Mouse (Mus musculus) hindbrain, embryonic 15.5 days (tissue): ENCODE measurements around the gene Gm21973. TPM values are rescaled to one million over a fixed set of nuclear protein-coding genes. Genes with fewer than 3 reads are reported as not detected.
A peak's percentile ranks its signal among the peaks of the same experiment; 100 is the strongest.

Source experiments
- ATAC-seq: fragments of 200-750 bp; cut with Nextera tagmentation; 2 replicates; pipeline ENCODE4 v1.8.0; 2017; ENCODE audit warnings: low read depth, moderate number of reproducible peaks, moderate TSS enrichment; ENCODE audit not compliant: low FRiP score
- H3K27ac ChIP-seq: fragments of 300-500 bp; sonication (generic); replicated peaks from 2 replicates; pipeline ENCODE4 v1.5.1; 2015; ENCODE audit warnings: mild to moderate bottlenecking, inconsistent platforms
- H3K27me3 ChIP-seq: fragments of 300-500 bp; sonication (generic); 2 replicates; pipeline ENCODE4 v1.6.1; 2015; ENCODE audit warnings: control low read depth, inconsistent platforms
- H3K36me3 ChIP-seq: fragments of 300-500 bp; sonication (generic); 2 replicates; pipeline ENCODE4 v1.6.1; 2015; ENCODE audit warnings: control low read depth, inconsistent platforms
- H3K4me1 ChIP-seq: fragments of 300-500 bp; sonication (generic); replicated peaks from 2 replicates; pipeline ENCODE4 v1.6.1; 2015; ENCODE audit warnings: control low read depth, inconsistent platforms
- H3K4me2 ChIP-seq: fragments of 300-500 bp; sonication (generic); 2 replicates; pipeline ENCODE4 v1.6.1; 2015; ENCODE audit warnings: moderate library complexity, mild to moderate bottlenecking, inconsistent platforms
- H3K4me3 ChIP-seq: fragments of 300-500 bp; sonication (generic); 2 replicates; pipeline ENCODE4 v1.5.1; 2015; ENCODE audit warnings: mild to moderate bottlenecking, inconsistent platforms
- H3K9ac ChIP-seq: fragments of 300-500 bp; sonication (generic); 2 replicates; pipeline ENCODE4 v1.6.1; 2015; ENCODE audit warnings: inconsistent platforms
- H3K9me3 ChIP-seq: fragments of 300-500 bp; sonication (generic); 2 replicates; pipeline ENCODE4 v1.6.1; 2016; ENCODE audit warnings: control low read depth, inconsistent platforms
- WGBS: fragments of 180-500 bp; shearing (Covaris S2); methylation state at CpG from one replicate; pipeline ENCODE4 v1.1.7; 2015; 5-methylcytosine and 5-hydroxymethylcytosine counted together
- polyA plus RNA-seq: library from polyadenylated mRNA; unstranded; fragments of >200 nt; fragmentation: Nextera tagmentation; extraction: Ambion mirVana; gene quantifications from 2 replicates; pipeline ENCODE4 v1.2.1, GENCODE M21; 2015

Gene Gm21973
- polyA plus RNA-seq, 1 experiment from 2014 or later, result not detected

DNA sequence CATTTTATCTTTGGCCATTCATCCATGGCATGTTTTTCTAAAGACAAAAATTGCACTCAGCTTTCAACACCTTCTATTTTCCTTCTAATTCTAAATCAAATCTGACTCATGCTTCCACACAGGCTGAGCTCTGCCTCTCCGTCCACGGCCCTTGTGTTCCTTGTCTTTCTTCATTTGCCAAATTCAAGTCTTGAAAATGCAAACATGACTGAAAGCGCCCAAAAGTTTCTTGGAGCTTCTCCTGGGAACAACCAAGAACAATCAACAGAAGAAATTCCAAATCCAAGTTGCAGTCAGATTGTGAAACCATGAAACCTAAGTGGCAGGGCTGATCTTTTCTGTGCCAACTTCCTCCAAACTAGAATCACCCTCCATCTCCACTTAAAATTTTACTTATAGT, 13.4 kb downstream of the Gm21973 start:
- no peak overlapping the region for H3K4me2 ChIP-seq
- no peaks in the 10 kb centered on the region for H3K4me1 ChIP-seq
- H3K9ac ChIP-seq, result no peak overlapping the region
- H3K9me3 ChIP-seq, result no peaks in the 10 kb centered on the region
- no peaks in the 10 kb centered on the region for H3K36me3 ChIP-seq
- 81% methylated on average over 3 of the region's 3 CpGs for WGBS
- H3K27me3 ChIP-seq, result no peaks in the 10 kb centered on the region
- H3K4me3 ChIP-seq, result no peak overlapping the region
- H3K27ac ChIP-seq, result no peak overlapping the region
- ATAC-seq, result no peak

DNA sequence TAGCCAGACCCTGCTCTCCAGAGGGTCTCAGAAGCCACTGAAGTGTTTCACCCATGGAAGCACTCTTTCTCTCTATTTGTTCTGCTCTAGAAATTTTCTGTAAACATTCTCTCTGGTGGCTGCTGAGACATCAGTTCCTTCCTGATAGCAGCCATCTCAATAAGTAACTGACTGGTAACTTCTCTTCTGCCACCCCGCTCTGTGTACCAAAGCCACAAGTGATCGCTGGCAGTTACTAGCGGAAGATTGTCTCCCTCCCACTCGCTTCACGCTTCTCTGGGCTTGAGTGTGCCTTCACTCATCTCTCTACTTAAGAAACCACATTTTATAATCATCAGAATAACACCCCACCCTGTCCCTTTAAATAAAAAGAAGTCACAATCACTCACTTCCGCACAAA, 21.9 kb downstream of the Gm21973 start:
- H3K4me2 ChIP-seq, result no peak overlapping the region
- no peaks in the 10 kb centered on the region for H3K36me3 ChIP-seq
- no peaks in the 10 kb centered on the region for H3K27me3 ChIP-seq
- H3K27ac ChIP-seq, result no peak overlapping the region
- WGBS, result 93% methylated on average over 6 of the region's 6 CpGs
- no peaks in the 10 kb centered on the region for H3K9me3 ChIP-seq
- no peak overlapping the region for H3K4me3 ChIP-seq
- ATAC-seq, result no peak
- no peaks in the 10 kb centered on the region for H3K4me1 ChIP-seq
- H3K9ac ChIP-seq, result no peak overlapping the region

DNA sequence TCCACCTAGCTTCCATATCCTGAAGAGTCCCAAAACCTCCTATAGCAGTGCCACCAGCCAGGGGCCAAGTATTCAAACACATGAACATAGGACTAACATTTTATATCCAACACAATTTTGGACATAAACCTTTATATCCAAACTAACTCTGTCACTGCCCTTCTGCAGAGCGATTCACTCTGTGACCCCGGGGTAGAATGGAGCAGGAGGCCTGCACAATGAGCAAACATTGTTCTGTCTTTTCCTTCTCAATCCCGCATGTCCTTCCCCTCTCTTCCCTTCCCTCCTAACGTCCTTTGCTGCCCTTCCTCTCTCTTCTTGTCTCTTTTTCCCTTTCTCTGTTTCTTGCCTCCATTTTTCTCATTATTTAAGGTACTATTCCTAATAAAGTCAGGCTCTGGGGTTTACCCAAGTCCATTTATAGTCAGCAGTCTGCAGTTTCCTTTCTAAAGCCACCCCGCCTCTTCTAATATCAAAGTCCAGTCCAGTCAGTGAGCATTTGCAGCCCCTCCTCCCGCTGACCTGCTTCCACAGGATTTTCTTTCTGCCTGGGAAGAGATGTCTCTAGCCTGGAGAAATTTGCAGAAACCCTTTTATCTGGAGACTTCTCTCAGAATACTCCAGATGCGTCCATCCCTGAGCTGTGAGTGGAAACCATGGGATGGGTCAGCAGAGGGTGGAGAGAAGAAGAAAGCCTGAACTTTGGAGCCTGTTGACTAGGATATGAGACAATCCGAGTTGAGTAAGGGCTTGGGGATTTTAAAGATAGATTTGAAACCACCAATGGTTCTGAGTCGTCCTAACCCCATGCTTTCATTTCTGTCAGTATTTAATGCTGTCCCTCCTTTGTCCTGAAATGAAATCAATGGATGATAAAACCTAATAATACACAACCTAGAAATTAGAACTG, 33.1 kb downstream of the Gm21973 start, which contains the start of gene Agxt2:
Gene Agxt2 (plus strand): TSS at position 494 of the 910 bp plus-strand sequence.
- ATAC-seq, result no peak
- no peak within 1 kb of the TSS for H3K9ac ChIP-seq
- H3K27me3 ChIP-seq, result no peaks in the 10 kb centered on the region
- no peaks in the 10 kb centered on the region for H3K4me1 ChIP-seq
- no peak within 1 kb of the TSS for H3K4me2 ChIP-seq
- H3K36me3 ChIP-seq, result no peaks in the 10 kb centered on the region
- H3K4me3 ChIP-seq, result no peak within 1 kb of the TSS
- WGBS, result 84% methylated on average over 9 of the region's 9 CpGs
- H3K9me3 ChIP-seq, result no peaks in the 10 kb centered on the region
- no peak within 1 kb of the TSS for H3K27ac ChIP-seq

DNA sequence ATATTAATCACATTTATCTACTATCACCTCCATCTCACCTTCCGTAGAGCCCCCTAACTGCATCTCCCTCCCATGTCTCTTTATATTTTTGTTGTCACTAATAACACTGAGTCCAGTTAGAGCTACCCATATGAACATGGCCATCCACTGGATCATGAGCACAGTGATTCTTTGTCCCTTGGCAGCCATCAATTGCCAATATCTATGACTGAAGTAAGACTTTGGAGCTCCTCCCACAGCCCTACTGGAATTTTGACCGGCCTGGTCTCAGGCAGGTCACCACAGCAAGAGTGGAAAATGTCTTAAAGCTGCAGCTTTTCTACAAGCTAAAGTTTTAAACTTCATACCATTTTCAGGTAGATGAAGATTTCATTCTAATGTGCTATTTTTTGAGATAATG, 41.2 kb downstream of the Gm21973 start:
- no peak overlapping the region for H3K4me2 ChIP-seq
- H3K4me1 ChIP-seq, result no peaks in the 10 kb centered on the region
- no peak overlapping the region for H3K9ac ChIP-seq
- H3K27me3 ChIP-seq, result no peaks in the 10 kb centered on the region
- no peaks in the 10 kb centered on the region for H3K9me3 ChIP-seq
- 91% methylated on average over 2 of the region's 2 CpGs for WGBS
- H3K4me3 ChIP-seq, result no peak overlapping the region
- H3K36me3 ChIP-seq, result no peaks in the 10 kb centered on the region
- H3K27ac ChIP-seq, result no peak overlapping the region
- no peak for ATAC-seq

DNA sequence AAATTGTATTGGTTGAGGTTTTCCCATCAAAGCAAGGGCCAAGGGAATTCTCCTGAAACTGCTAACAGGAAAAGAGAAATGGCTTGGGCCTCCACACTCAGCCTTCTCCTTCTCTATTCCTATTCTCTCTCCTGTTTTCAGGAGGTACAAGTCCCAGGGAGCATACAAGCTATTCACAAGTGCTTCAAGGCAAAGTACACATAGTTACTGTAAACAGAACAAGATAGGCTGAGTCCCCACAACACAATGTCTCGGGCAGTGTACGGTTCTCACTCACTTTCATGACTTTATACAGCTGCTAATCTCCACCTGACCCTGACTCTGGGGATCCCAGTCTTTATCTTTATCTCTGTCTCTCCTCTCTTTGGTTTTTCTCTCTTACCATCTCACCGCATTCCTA, 50.2 kb downstream of the Gm21973 start:
- Histone ChIP-seq H3K27ac (no peak overlapping the region), H3K4me3 (no peak overlapping the region), H3K4me1 (no peaks in the 10 kb centered on the region), H3K9me3 (no peaks in the 10 kb centered on the region), H3K9ac (no peak overlapping the region), H3K36me3 (no peaks in the 10 kb centered on the region), H3K27me3 (no peaks in the 10 kb centered on the region), H3K4me2 (no peak overlapping the region)
- 93% methylated on average over 3 of the region's 3 CpGs for WGBS
- ATAC-seq, result no peak

DNA sequence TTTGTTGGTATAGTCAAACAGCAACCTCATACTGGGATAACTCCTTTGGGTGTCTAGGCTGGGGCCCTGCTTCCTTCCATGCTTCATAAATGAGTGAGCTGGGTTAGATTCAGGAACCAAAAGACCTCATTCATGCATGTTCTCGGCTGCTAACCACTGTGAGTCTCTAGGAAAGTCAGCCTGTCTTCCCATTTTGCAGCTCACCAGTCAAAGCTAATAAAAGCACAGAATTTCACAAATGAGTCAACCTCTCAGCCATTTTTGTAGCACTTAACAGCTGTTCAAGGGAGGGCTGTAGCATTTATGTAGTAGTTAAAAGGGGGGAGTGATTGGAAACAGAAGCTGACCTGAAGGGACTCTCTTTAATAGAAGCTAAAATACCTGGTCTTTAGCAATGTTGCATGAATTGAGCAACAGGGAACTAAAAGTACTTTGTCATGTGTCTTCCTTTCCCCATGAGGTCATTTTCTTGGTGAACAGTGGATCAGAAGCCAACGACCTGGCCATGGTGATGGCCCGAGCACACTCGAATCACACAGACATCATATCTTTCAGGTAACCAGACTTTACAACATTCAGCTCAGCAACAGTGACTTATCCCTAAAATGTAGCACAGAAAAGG, 53.3 kb downstream of the Gm21973 start:
- no peak for ATAC-seq

DNA sequence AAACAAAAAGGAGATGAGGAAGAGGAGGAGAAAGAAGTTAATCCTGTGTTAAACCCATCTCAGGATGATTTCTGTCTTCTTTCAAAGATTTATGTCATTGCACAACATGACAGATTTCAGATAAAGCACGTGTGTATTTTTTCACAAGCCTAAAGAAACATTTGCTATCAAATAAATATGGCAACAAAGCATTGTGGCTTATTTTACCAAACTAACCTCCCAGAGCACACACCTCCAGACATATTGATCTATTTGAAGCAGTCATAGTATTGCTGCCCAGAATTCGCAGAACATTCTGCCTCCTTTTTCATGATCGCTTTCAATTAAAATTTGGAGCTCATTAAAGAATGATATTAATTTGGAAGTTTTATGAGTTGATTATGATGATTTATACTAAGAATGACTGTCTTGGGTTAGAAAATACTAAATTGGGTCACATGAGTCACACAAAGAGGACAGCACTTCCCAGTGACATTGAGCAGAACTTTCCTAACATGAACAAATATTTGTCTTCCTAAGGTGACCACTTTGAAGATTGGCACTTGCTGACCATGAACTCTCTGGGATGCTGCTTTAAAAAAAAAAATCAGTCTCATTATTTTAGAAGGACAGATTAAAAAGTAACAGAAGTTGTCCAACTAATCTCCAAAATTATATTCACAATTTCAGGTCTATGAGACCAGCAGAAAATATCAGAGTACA, 54.7 kb downstream of the Gm21973 start:
- no peak for ATAC-seq
- H3K9ac ChIP-seq, result no peak overlapping the region
- 91% methylated on average over 3 of the region's 3 CpGs for WGBS

More for the DNA sequence above, 53.3 kb downstream of the Gm21973 start:
- Histone ChIP-seq H3K27me3 (no peaks in the 10 kb centered on the region), H3K4me3 (no peak overlapping the region), H3K4me2 (no peak overlapping the region), H3K9me3 (no peaks in the 10 kb centered on the region), H3K27ac (no peak overlapping the region), H3K36me3 (no peaks in the 10 kb centered on the region), H3K4me1 (no peaks in the 10 kb centered on the region), H3K9ac (no peak overlapping the region)
- 90% methylated on average over 4 of the region's 4 CpGs for WGBS

DNA sequence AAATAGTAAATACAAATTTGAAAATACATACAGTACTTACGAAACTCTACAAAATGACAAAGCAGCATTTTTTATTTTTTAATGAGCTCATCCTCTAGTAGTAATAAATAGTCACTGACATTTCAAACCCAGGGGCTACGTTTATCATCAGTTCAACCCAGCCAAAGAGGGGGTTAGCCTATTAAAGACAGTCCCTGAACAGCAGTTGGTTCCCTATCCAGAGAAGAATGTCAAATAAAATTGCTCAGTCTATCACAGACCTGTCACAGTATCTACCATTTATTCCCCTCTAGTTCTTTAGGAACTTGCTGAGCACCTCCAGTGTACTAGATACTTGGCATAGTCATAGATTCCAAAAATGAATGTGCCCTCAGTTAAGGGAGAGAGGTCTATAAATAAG, 62.1 kb downstream of the Gm21973 start:
- H3K9me3 ChIP-seq, result no peaks in the 10 kb centered on the region
- no peaks in the 10 kb centered on the region for H3K36me3 ChIP-seq
- no peaks in the 10 kb centered on the region for H3K27me3 ChIP-seq
- H3K4me3 ChIP-seq, result no peak overlapping the region
- H3K9ac ChIP-seq, result no peak overlapping the region
- WGBS, result 74% methylated on average over 2 of the region's 2 CpGs
- no peak overlapping the region for H3K27ac ChIP-seq
- no peaks in the 10 kb centered on the region for H3K4me1 ChIP-seq
- no peak for ATAC-seq
- no peak overlapping the region for H3K4me2 ChIP-seq

More for the DNA sequence above, 54.7 kb downstream of the Gm21973 start:
- H3K4me3 ChIP-seq, result no peak overlapping the region
- no peak overlapping the region for H3K4me2 ChIP-seq
- H3K27ac ChIP-seq, result no peak overlapping the region
- H3K4me1 ChIP-seq, result no peaks in the 10 kb centered on the region
- no peaks in the 10 kb centered on the region for H3K36me3 ChIP-seq
- no peaks in the 10 kb centered on the region for H3K9me3 ChIP-seq
- H3K27me3 ChIP-seq, result no peaks in the 10 kb centered on the region

DNA sequence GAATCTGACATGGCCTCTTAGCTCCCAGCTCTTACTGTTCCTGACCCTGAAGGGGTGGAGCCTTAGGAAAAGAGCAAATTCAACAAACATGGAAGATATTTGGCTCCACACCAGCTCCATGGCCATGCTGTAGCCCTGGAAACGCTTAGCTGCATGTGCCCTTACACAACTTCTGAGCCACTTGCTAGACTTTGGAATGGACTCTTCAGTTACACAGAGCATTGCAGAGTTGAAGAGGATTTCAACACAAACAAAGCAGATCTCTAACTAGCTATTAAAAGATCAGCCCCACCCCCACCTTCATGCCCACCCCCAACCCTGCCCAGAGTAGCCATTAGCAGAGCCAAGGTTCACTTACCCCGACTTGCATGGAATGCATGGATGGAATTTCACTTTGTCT, 74.6 kb downstream of the Gm21973 start:
- no peak for ATAC-seq
- H3K4me3 ChIP-seq, result no peak overlapping the region
- no peak overlapping the region for H3K27ac ChIP-seq
- whole genome bisulfite sequencing, result 70% methylated on average over 2 of the region's 2 CpGs
- no peaks in the 10 kb centered on the region for H3K4me1 ChIP-seq
- H3K9me3 ChIP-seq, result no peaks in the 10 kb centered on the region
- no peak overlapping the region for H3K4me2 ChIP-seq
- H3K9ac ChIP-seq, result no peak overlapping the region
- no peaks in the 10 kb centered on the region for H3K36me3 ChIP-seq
- no peaks in the 10 kb centered on the region for H3K27me3 ChIP-seq

DNA sequence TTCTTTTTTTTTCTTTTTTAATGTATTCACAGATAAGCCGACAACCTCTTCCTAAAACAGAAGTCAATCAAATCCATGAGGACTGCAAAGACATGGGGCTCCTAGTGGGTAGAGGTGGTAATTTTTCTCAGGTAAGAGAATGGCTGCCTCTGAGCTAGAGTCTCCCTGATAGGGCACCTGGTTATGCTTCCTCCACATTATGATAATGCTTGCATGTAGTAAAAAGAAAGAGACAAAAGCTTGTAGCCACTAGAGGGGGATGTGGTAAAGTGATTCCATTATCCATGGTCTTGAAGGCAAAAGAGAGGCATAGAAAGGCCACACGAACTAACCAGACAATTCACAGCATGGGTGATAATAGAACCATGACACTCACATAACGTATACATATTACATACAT, 75.2 kb downstream of the Gm21973 start:
- Histone ChIP-seq H3K4me1 (no peaks in the 10 kb centered on the region), H3K27me3 (no peaks in the 10 kb centered on the region), H3K4me2 (no peak overlapping the region), H3K9me3 (no peaks in the 10 kb centered on the region), H3K4me3 (no peak overlapping the region), H3K27ac (no peak overlapping the region), H3K36me3 (no peaks in the 10 kb centered on the region), H3K9ac (no peak overlapping the region)
- ATAC-seq, result peak; percentile 34; the same call in 1 of the 2 replicates
- WGBS, result 32% methylated on average over 3 of the region's 3 CpGs

DNA sequence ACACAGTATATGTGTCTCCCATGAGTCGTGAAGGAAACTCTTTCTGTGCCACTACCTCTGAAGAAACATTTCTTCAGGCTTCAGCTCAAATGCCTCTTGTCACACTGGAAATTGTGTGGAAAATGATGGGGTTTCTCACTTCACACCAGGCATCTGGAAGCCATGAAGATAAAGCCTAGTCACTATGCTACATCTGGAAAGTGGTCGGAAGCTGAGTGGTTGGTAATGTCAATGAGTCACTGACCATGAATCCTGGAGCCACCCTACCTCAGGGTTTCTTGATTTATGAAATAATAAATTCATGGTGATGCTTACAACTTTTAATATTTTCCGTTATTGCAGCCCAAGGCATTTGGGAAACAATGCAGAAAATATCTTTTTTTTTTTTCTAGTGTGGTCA, 84.7 kb downstream of the Gm21973 start:
- WGBS, result 86% methylated on average over 3 of the region's 3 CpGs
- Histone ChIP-seq H3K4me2 (no peak overlapping the region), H3K4me1 (no peaks in the 10 kb centered on the region), H3K27ac (no peak overlapping the region), H3K27me3 (no peaks in the 10 kb centered on the region), H3K9ac (no peak overlapping the region), H3K4me3 (no peak overlapping the region), H3K36me3 (no peaks in the 10 kb centered on the region), H3K9me3 (no peaks in the 10 kb centered on the region)
- ATAC-seq, result no peak

DNA sequence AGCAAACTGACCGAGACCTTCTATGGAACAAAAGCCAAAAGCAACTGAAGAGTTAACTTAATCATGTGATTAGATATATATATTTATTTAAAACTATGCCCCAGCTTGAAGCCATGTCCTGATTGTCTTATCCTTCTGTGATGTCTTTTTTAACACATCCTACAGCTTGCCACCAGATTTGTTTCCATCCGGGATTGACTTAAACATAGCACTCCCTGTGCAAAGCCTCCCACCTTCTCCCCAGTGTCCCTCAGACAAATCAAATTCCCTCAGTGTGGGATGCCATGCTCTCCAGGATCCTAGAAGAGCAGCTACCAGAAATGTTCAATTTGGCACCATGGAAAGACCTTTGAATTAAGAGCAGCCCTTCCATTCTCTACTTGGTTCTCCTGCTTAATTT, 85.7 kb downstream of the Gm21973 start:
- Histone ChIP-seq H3K4me2 (no peak overlapping the region), H3K36me3 (no peaks in the 10 kb centered on the region), H3K9me3 (no peaks in the 10 kb centered on the region), H3K4me3 (no peak overlapping the region), H3K27ac (no peak overlapping the region), H3K27me3 (no peaks in the 10 kb centered on the region), H3K4me1 (no peaks in the 10 kb centered on the region), H3K9ac (no peak overlapping the region)
- WGBS, result 87% methylated on average over 2 of the region's 2 CpGs
- no peak for ATAC-seq
